In the genomic region with DNA sequence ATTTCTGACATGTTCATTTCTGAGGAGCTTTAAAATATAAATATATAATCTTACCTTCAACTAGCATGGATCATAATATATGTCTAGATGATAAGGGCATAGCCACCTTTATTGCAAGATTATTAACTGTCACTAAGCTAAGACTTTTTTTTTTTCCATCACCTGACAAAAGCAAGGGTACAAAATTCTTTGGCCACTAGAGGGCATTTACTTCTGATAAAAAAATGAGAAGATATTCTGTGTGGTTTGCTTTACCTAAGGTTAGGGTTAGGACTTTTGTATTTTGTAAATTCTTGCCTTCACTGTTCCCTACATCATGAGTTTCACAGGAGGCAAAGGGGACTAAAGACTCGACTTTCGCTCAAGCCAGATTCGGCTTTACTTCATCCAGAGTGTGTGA, we compare ENCODE assay signal across 13 mouse cellular contexts.
DNase-seq lines count a peak whose midpoint lies in the region; ATAC-seq lines count a peak whose summit lies in the region.
"Had no signal": no experiment of that assay in that cellular context is flagged by ENCODE, and none has a peak within 500 bp of the region (broad histone marks: within the 10 kb centered on the region; RNA-seq: fewer than 3 reads in every experiment).

No protein-coding gene starts in this region.

- no peaks in the 10 kb centered on the region for H3K27me3 ChIP-seq in midbrain, embryonic 14.5 days (ENCODE audit: control insufficient read depth, insufficient read depth, low read length)
- H3K27me3 ChIP-seq in midbrain, embryonic 15.5 days (replicated peaks): no peaks in the 10 kb centered on the region
- H3K27me3 ChIP-seq: midbrain, embryonic 12.5 days; neural tube, embryonic 15.5 days had no signal

- H3K36me3 ChIP-seq in midbrain, embryonic 14.5 days (ENCODE audit: control insufficient read depth, insufficient read depth, low read length): no peaks in the 10 kb centered on the region
- H3K36me3 ChIP-seq in midbrain, embryonic 15.5 days (replicated peaks): no peaks in the 10 kb centered on the region
- H3K36me3 ChIP-seq: midbrain, embryonic 12.5 days; neural tube, embryonic 15.5 days had no signal

- H3K4me2 ChIP-seq in midbrain, embryonic 14.5 days (ENCODE audit: low read length): no peak overlapping the region
- H3K4me2 ChIP-seq in midbrain, embryonic 15.5 days: no peak overlapping the region
- H3K4me2 ChIP-seq: midbrain, embryonic 12.5 days had no signal

- no peaks in the 10 kb centered on the region for H3K4me1 ChIP-seq in midbrain, embryonic 14.5 days (ENCODE audit: control insufficient read depth, insufficient read depth, low read length)
- H3K4me1 ChIP-seq in midbrain, embryonic 15.5 days: no peaks in the 10 kb centered on the region
- H3K4me1 ChIP-seq: midbrain, embryonic 12.5 days; neural tube, embryonic 15.5 days had no signal

- no peak for ATAC-seq in midbrain, embryonic 14.5 days (ENCODE audit: low FRiP score, low TSS enrichment)
- no peak for ATAC-seq in midbrain, embryonic 15.5 days (replicated peaks)
- ATAC-seq: activated CD4-positive, CD25-positive, alpha-beta regulatory T cell, adult 4 months had no signal

- WGBS in midbrain, embryonic 14.5 days: 93% methylated on average over 3 of the region's 3 CpGs
- 93% methylated on average over 3 of the region's 3 CpGs for WGBS in midbrain, embryonic 15.5 days

- H3K9ac ChIP-seq in midbrain, embryonic 14.5 days (replicated peaks; ENCODE audit: low read length): no peak overlapping the region
- H3K9ac ChIP-seq in midbrain, embryonic 15.5 days: no peak overlapping the region
- H3K9ac ChIP-seq: liver, embryonic 14.5 days; midbrain, embryonic 12.5 days; neural tube, embryonic 15.5 days had no signal

- DNase-seq in embryo, embryonic 11 days: peak; percentile 49
- no peak for DNase-seq in embryo, embryonic 10 days (ENCODE audit: low spot score)
- peak; percentile 10 for DNase-seq in layer of hippocampus, adult 11-12 months (ENCODE audit: low spot score)
- DNase-seq in layer of hippocampus, postnatal 25 days (ENCODE audit: extremely low spot score in 1 of 2, low spot score in 1 of 2): no peak
- DNase-seq in midbrain, embryonic 14.5 days: peak; percentile 58
- DNase-seq in frontal cortex, postnatal 10 days (ENCODE audit: low spot score in 2 of 2): no peak
- DNase-seq in testis, postnatal 10 days (ENCODE audit: low spot score): no peak
- DNase-seq: gastrocnemius, postnatal 14 days had no signal

- H3K9me3 ChIP-seq in midbrain, embryonic 14.5 days (ENCODE audit: control insufficient read depth, low read length): no peaks in the 10 kb centered on the region
- H3K9me3 ChIP-seq in midbrain, embryonic 15.5 days: no peaks in the 10 kb centered on the region
- H3K9me3 ChIP-seq: midbrain, embryonic 12.5 days; neural tube, embryonic 15.5 days had no signal

- no peak overlapping the region for H3K27ac ChIP-seq in midbrain, embryonic 14.5 days (replicated peaks; ENCODE audit: low read depth, low read length)
- H3K27ac ChIP-seq in midbrain, embryonic 15.5 days: no peak overlapping the region
- H3K27ac ChIP-seq: liver, embryonic 14.5 days; midbrain, embryonic 12.5 days; neural tube, embryonic 15.5 days had no signal

- H3K4me3 ChIP-seq in midbrain, embryonic 14.5 days (replicated peaks; ENCODE audit: low read depth, low read length): no peak overlapping the region
- H3K4me3 ChIP-seq in midbrain, embryonic 15.5 days: no peak overlapping the region
- H3K4me3 ChIP-seq: midbrain, embryonic 12.5 days; neural tube, embryonic 15.5 days had no signal

Comparison
In these comparisons a context has a peak if more than half of its experiments do, and no peak if none do; other contexts are left out.
1. DNase-seq: peak in embryo, embryonic 11 days (single experiment), layer of hippocampus, adult 11-12 months (single experiment) and midbrain, embryonic 14.5 days (single experiment); none in embryo, embryonic 10 days (single experiment), layer of hippocampus, postnatal 25 days (0 of 2), frontal cortex, postnatal 10 days (0 of 2) and testis, postnatal 10 days (single experiment).